Mouse (Mus musculus) G1E (cell line): ENCODE measurements around the gene Upk2.

Experiments used
- CTCF ChIP-seq: IDR thresholded peaks from 2 replicates; pipeline ENCODE4 v1.5.1; 2012; ENCODE audit warnings: low read depth, low read length, inconsistent platforms, mixed read lengths
- GATA1 ChIP-seq: IDR thresholded peaks from 2 replicates; pipeline ENCODE4 v1.6.1; 2012; ENCODE audit warnings: borderline replicate concordance, low read length, inconsistent platforms, mixed read lengths
- GATA2 ChIP-seq: IDR thresholded peaks from 2 replicates; pipeline ENCODE4 v1.6.1; 2012; ENCODE audit warnings: low read depth, low read length, inconsistent platforms, borderline replicate concordance
- POLR2AphosphoS5 ChIP-seq: IDR thresholded peaks from 2 replicates; pipeline ENCODE4 v1.6.1; 2012; ENCODE audit warnings: low read depth, low read length, inconsistent platforms; ENCODE audit not compliant: insufficient replicate concordance
- TAL1 ChIP-seq: conservative IDR thresholded peaks from 2 replicates; pipeline ENCODE4 v1.6.1; 2012; ENCODE audit warnings: low read depth, low read length, inconsistent platforms, mixed read lengths

DNA sequence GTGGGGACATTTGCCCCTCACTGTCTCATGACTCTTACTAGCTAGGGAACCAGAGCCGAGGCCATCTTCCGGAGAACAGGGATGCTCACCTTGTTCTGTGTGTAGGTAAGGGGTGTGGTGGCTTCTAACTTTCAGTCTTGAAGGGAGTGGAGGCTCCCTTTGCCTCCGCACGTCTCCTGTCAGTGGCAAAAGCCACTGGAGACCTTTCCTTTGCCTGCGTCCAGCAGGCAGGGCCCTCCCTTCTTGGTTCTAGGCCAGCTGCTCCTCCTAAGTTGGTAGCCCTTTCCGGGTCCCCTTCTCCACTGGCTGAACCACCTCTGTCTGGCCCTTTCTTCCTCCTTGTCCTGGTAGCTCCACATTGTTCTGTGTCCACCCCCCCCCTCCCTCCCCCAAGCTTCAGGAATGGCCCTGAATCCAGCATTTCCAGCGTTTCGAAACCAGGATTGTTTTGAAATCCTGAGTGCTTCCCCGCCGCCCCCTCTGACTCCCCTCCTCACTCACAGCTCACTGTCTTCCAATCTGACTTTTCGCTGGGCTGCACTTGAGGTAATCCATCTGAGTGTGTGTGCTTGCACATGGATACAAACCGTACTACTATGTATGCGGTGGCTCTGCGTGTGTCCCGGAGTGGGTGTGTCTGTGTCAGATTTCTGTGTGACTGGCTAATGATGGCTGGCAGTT, 32.1 kb upstream of the Upk2 start:
- TF ChIP-seq CTCF (no peak), GATA1 (no peak), TAL1 (no peak), POLR2AphosphoS5 (no peak), GATA2 (no peak)
